Mouse (Mus musculus) megakaryocyte progenitor cell, adult 5-6 weeks (primary cell): ENCODE results near the gene Olfr1370. TPM values are rescaled to one million over a fixed set of nuclear protein-coding genes. Genes with fewer than 3 reads are reported as not detected.
"Not testable (repeated sequence)": the region's sequence is repeated elsewhere in the genome, so short reads cannot be mapped to it uniquely, and the experiment has no call there.

Experiments
- ATAC-seq: replicated peaks from 2 replicates; pipeline ENCODE4 v1.8.0; 2016; ENCODE audit warnings: mild to moderate bottlenecking, moderate TSS enrichment, inconsistent platforms; ENCODE audit not compliant: poor library complexity
- total RNA-seq, 2 experiments: library from RNA; stranded (forward) in 1 of 2; stranded (reverse) in 1 of 2; fragments of 157-497, 149-512 nt in 1 of 2; fragments of 200-1000 nt in 1 of 2; gene quantifications; 2 replicates each; pipeline versions ENCODE4 v1.2.3 to v1.2.4; 2015 to 2017

Olfr1370 gene
- total RNA-seq (2015) = not detected in 2 replicates
- total RNA-seq (2017) = not detected in 2 replicates

DNA sequence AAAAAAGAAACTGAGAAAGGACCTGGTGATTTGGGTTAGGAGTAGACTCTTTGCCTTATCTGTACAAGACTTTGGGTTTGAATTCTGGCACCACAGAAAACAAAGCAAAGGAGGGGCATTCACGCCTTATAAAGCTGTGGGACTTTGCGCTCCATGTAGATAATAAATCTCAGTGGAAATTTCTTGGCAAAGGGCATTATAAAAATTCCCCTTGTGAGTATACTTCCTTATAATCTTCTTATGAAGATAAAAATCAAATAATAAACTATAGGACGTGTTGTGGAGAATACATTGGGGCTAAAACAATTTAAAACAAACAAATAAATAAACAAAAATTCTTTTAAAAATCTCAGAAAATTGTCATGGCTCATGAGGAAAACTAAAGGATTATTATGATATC, at the start of gene Olfr1370:
Gene Olfr1370, minus strand, starts transcription at position 101 of the 400 bp plus-strand sequence.
- no peak for ATAC-seq

GRCm38 (mm10) chr13:21114121-21114520, 39.4 kb upstream of the Olfr1370 start:
- peak; percentile 52 for ATAC-seq

DNA sequence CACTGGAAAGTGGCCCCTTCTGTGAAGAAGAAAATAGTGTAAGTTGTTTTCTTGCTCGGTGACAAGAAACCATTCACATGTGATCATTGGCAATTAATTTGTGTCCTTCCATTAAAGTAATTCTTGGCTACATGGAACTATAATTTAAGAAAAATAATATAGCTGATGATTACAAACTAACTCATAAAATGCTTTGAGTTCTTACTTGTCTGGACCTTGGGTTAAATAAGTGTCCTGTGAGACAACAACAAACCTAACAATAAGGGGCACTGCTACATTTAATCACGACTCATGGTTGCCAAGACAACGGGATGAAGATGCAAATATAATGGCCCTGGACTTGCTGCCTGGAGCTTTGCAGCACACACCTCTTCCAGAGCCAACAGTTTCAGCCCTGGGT, 36.4 kb upstream of the Olfr1370 start, which contains the start of gene Olfr1369-ps1:
Gene Olfr1369-ps1, plus strand, starts transcription at position 301 of the 400 bp plus-strand sequence.
- ATAC-seq = not testable (repeated sequence)

- no peak for ATAC-seq
Observed at GRCm38 (mm10) chr13:21110441-21110840, 35.7 kb upstream of the Olfr1370 start.

DNA sequence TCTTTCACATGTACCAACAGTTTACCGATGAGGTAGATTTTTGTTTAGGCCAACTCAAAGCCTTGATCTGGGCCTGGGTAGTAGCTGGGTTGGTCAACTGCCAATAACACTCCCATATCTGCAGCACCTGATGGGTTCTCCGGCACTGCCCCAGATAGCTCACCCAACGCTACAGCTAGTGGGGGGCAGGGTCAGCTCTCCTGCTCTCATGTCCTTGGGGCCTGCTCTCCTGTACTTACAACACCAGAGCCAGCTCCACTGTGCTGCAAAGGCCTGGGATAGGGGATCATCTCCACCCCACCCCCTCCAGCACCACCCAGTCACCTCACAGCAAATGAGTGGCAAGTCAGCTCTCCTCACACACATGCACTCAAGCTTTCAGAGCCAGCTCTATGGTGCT, 35.0 kb upstream of the Olfr1370 start:
- ATAC-seq = no peak

GRCm38 (mm10) chr13:21082686-21083085, 7.9 kb upstream of the Olfr1370 start:
- no peak for ATAC-seq

DNA sequence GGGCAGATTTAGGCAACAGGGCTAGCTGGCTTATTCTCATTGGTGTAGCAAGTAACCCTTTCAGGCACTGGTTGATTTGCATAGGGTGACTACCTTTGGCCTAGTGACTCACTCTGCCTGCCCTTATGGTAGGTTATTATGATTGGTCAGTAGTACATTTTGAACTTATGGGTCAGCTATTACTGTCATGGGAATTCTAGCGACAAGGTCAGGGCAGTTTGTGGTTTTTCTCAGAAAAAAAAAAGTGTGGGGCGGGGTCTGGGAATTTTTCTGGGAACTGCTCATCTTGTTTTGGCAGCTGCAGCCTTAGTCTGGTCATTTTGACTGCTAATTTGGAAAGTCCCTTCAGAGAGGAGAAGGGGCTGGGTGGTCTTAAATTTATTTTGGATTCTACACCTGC, 8.7 kb downstream of the Olfr1370 start:
- ATAC-seq = no peak

DNA sequence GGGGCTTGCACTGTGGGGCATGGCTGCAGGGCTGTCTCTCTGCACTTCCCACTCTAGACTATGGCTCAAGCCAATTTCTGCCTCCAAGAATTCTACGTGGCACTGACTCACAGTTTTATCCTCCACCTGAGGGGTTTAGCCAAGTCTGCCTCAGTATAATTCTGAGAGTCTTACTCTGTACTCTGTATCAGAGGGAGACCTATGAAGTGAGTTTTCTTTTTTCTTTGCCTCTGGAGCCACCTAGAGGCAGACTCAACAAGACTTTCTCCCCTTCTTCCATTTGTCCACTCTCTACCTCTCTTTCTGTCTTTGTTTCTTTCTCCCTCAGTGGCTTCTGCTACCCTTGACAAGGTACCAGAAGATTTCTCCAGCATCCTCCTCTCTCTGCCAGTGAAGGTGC, 24.6 kb downstream of the Olfr1370 start:
- ATAC-seq = no peak

GRCm38 (mm10) chr13:21040589-21041199, 34.1 kb downstream of the Olfr1370 start:
- no peak for ATAC-seq

GRCm38 (mm10) chr13:21035981-21036380, 38.8 kb downstream of the Olfr1370 start:
- no peak for ATAC-seq

DNA sequence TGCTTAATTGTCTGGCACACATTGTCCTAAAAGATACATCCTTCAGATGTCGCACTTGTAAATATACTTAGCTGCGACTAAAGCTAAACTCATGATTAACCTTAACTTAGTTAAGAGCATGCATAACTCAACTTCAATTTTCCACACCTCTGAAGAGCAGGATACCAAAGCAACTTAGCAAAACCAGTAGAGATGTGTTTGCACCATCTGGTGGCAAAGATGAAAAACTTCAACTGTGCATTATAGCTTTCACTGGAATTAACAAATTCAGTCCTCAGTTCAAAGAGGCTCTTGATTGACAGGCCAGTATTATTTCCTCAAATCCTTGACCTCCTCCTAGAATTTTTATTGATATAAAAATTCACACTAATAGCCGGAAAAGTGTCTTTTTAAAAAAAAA, 39.7 kb downstream of the Olfr1370 start:
- ATAC-seq = no peak

DNA sequence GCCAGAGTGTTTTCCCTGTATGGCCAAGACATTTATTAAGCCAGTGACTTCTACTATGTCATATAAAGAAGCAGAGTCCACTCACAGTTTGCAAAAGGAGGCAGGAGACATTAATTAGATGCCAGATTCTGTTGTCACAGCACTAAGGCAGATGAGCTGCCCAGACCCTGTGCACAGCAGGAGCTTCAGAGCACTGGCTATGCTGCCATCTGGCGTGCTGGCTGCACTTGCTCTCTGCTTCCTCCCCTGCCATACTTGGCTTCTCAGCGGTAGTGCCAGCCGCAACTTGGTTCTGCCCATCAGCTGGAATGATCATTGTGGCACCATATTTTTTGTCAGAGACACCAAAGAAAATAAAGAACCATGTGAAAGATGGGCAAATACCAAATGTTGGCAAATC, 41.6 kb downstream of the Olfr1370 start:
- ATAC-seq = no peak

DNA sequence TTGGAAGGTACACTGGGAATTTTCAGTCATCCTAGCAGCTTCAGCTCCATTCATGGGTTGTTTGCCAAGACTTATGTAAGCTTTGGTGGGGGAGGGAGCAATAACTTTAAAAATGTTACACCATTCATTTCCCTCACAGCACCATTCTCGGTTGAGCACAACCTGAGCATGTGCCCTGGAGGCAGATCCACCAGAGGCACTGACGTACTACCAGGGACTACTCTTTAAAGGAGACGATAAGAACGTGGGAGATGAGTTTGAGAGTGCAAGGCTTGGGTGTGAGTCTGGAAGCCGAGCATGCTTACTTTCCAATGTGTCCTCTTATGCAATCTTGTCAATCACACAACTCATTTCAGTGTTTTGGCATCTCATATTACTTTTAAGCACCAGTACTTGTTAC, 49.9 kb downstream of the Olfr1370 start:
- ATAC-seq = no peak

Other genes with a start within 250 kb of the Olfr1370 start
- gene Olfr1369-ps1, start 36.5 kb upstream of the Olfr1370 start, total RNA-seq (2015) = not detected in 2 replicates
- not detected in 2 replicates for gene Olfr1369-ps1, start 36.5 kb upstream of the Olfr1370 start, total RNA-seq (2017)
- not detected in 2 replicates for gene Olfr263, start 54.7 kb upstream of the Olfr1370 start, total RNA-seq (2015)
- not detected in 2 replicates for gene Olfr263, start 54.7 kb upstream of the Olfr1370 start, total RNA-seq (2017)
- not detected in 2 replicates for gene Olfr1368, start 70.9 kb upstream of the Olfr1370 start, total RNA-seq (2015)
- not detected in 2 replicates for gene Olfr1368, start 70.9 kb upstream of the Olfr1370 start, total RNA-seq (2017)
- 108 and 116 TPM in 2 replicates for gene Trim27, start 104.5 kb upstream of the Olfr1370 start, total RNA-seq (2015)
- gene Trim27, start 104.5 kb upstream of the Olfr1370 start, total RNA-seq (2017) = 170 and 177 TPM in 2 replicates
- gene Gpx5, start 217.8 kb upstream of the Olfr1370 start, total RNA-seq (2015) = not detected in 2 replicates
- gene Gpx5, start 217.8 kb upstream of the Olfr1370 start, total RNA-seq (2017) = not detected in 2 replicates
- gene Gpx6, start 237.2 kb upstream of the Olfr1370 start, total RNA-seq (2015) = not detected in 2 replicates
- gene Gpx6, start 237.2 kb upstream of the Olfr1370 start, total RNA-seq (2017) = not detected in 2 replicates